Mouse (Mus musculus) midbrain, postnatal 0 days (tissue): Measurements from ENCODE around the gene Gspt1. TPM values are rescaled to one million over a fixed set of nuclear protein-coding genes. Genes with fewer than 3 reads are reported as not detected.

ENCODE experiments used
- ATAC-seq: fragments of 200-750 bp; cut with Nextera tagmentation; 2 replicates; pipeline ENCODE4 v1.8.0; 2017; ENCODE audit warnings: moderate number of reproducible peaks, mild to moderate bottlenecking, moderate TSS enrichment, moderate library complexity; ENCODE audit not compliant: low FRiP score
- DNase-seq: peaks from one replicate; pipeline ENCODE4 v3.0.0-alpha.2; 2015; ENCODE audit warnings: low spot score
- H3K27ac ChIP-seq: fragments of 300-500 bp; sonication (generic); 2 replicates; pipeline ENCODE4 v1.5.1; 2014; ENCODE audit warnings: low read depth, mild to moderate bottlenecking, low read length, mixed read lengths
- H3K27me3 ChIP-seq: fragments of 300-500 bp; sonication (generic); 2 replicates; pipeline ENCODE4 v1.6.1; 2014; ENCODE audit warnings: low read length, control low read depth, mixed read lengths; ENCODE audit not compliant: insufficient read depth
- H3K36me3 ChIP-seq: fragments of 300-500 bp; sonication (generic); 2 replicates; pipeline ENCODE4 v1.6.1; 2014; ENCODE audit warnings: low read length, control low read depth, mixed read lengths; ENCODE audit not compliant: insufficient read depth
- H3K4me1 ChIP-seq: fragments of 300-500 bp; sonication (generic); 2 replicates; pipeline ENCODE4 v1.6.1; 2014; ENCODE audit warnings: mild to moderate bottlenecking, control low read depth, antibody characterized with exemption, low read length, mixed read lengths; ENCODE audit not compliant: insufficient read depth
- H3K4me2 ChIP-seq: fragments of 300-500 bp; sonication (generic); 2 replicates; pipeline ENCODE4 v1.6.1; 2014; ENCODE audit warnings: low read depth, mild to moderate bottlenecking, low read length, mixed read lengths; ENCODE audit not compliant: poor library complexity, severe bottlenecking
- H3K4me3 ChIP-seq: fragments of 300-500 bp; sonication (generic); 2 replicates; pipeline ENCODE4 v1.5.1; 2014; ENCODE audit warnings: low read depth, mild to moderate bottlenecking, low read length, moderate library complexity
- H3K9ac ChIP-seq: fragments of 300-500 bp; sonication (generic); replicated peaks from 2 replicates; pipeline ENCODE4 v1.6.1; 2014; ENCODE audit warnings: mild to moderate bottlenecking, low read length, moderate library complexity, mixed read lengths; ENCODE audit not compliant: poor library complexity, severe bottlenecking
- H3K9me3 ChIP-seq: fragments of 300-500 bp; sonication (generic); 2 replicates; pipeline ENCODE4 v1.6.1; 2016; ENCODE audit warnings: low read length, control low read depth
- CTCF ChIP-seq: IDR thresholded peaks from 2 replicates; pipeline ENCODE4 v1.5.1; 2016; ENCODE audit warnings: antibody characterized with exemption, mild to moderate bottlenecking
- WGBS: fragments of 180-500 bp; shearing (Covaris S2); extraction: QIAGEN DNeasy Blood & Tissue Kit; methylation state at CpG from one replicate; pipeline ENCODE4 v1.1.7; 2014; 5-methylcytosine and 5-hydroxymethylcytosine counted together
- polyA plus RNA-seq: library from polyadenylated mRNA; unstranded; fragments of >200 nt; fragmentation: Nextera tagmentation; extraction: Ambion mirVana; gene quantifications from 2 replicates; pipeline ENCODE4 v1.2.1, GENCODE M21; 2015
- total RNA-seq: library from RNA; depleted of rRNA; stranded (reverse); fragments of >200 nt; gene quantifications from 2 replicates; pipeline ENCODE4 v1.2.3, GENCODE M21; 2014

Gene Gspt1
- total and polyA plus RNA-seq, 2 experiments from 2014 or later, result 39.0 to 60.9 TPM

GRCm38 (mm10) chr16:11177404-11177803, 76.7 kb downstream of the Gspt1 start:
- H3K27ac ChIP-seq, result no peak overlapping the region
- no peak for ATAC-seq
- no peak for DNase-seq
- WGBS, result 87% methylated on average over 2 of the region's 2 CpGs
- no peak overlapping the region for H3K4me3 ChIP-seq
- H3K36me3 ChIP-seq, result no peaks in the 10 kb centered on the region
- H3K4me1 ChIP-seq, result no peaks in the 10 kb centered on the region; the same call in 1 of the 2 replicates
- H3K4me2 ChIP-seq, result no peak overlapping the region; the same call in 1 of the 2 replicates
- no peaks in the 10 kb centered on the region for H3K27me3 ChIP-seq
- no peak for TF ChIP-seq CTCF
- no peaks in the 10 kb centered on the region for H3K9me3 ChIP-seq
- H3K9ac ChIP-seq, result no peak overlapping the region

- Histone ChIP-seq H3K27ac (peak overlapping the region; percentile 77; the same call in 1 of the 2 replicates), H3K36me3 (no peaks in the 10 kb centered on the region), H3K4me1 (no peaks in the 10 kb centered on the region; the same call in 1 of the 2 replicates), H3K9ac (peak overlapping the region; percentile 88; the same call in 1 of the 2 replicates), H3K27me3 (no peaks in the 10 kb centered on the region), H3K4me2 (peak overlapping the region; percentile 84), H3K4me3 (peak overlapping the region; percentile 87), H3K9me3 (no peaks in the 10 kb centered on the region)
- TF ChIP-seq CTCF, result no peak
- WGBS, result 2% methylated on average over 4 of the region's 4 CpGs
- no peak for ATAC-seq
- no peak for DNase-seq
These were observed 77.3 kb downstream of the Gspt1 start for GRCm38 (mm10) chr16:11176884-11177244.

DNA sequence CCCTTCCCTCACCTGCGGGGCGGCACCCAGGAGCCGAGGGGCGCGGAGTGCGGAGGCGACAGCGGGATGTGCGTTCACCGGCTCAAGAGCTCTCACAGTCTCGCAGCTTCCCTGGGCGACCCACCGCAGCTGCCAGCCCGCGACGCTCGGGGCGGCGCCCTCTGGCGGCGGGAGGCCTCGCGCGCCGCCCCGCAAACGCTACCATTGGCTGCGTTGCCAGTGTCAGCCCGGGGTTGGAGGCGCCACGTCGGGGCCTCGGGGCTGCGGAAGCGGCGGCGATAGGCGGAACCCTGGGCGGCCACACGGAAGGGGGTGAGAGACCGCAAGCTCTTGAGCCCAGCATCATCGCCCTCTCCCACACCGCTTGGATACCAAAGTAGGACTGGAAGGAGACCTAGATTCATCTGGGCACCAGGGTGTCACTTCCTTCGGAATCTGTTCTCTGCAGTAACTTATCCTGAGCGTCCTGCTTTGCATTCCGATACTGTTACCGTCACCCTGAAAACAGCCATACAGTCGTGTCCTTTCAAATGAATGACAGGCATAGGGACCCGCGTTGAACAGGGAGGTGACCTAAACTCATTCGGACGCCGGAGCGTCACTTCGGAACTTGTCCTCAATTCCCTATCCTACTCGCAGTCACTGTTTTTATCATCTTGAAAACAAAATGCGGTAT, 77.8 kb downstream of the Gspt1 start, which contains the start of gene Zc3h7a:
Zc3h7a (minus strand) TSS at position 186 of the 676 bp plus-strand sequence.
- Histone ChIP-seq H3K27me3 (no peaks in the 10 kb centered on the region), H3K4me2 (peak within 1 kb of the TSS; percentile 84), H3K9me3 (no peaks in the 10 kb centered on the region), H3K27ac (peak within 1 kb of the TSS; percentile 77), H3K9ac (peak within 1 kb of the TSS; percentile 88), H3K4me1 (no peaks in the 10 kb centered on the region; the same call in 1 of the 2 replicates), H3K4me3 (peak within 1 kb of the TSS; percentile 87), H3K36me3 (no peaks in the 10 kb centered on the region)
- DNase-seq (peak; percentile 90), ATAC-seq (peak; percentile 91)
- under 1% methylated on average over 46 of the region's 57 CpGs for WGBS
- TF ChIP-seq CTCF, result peak; percentile 75

DNA sequence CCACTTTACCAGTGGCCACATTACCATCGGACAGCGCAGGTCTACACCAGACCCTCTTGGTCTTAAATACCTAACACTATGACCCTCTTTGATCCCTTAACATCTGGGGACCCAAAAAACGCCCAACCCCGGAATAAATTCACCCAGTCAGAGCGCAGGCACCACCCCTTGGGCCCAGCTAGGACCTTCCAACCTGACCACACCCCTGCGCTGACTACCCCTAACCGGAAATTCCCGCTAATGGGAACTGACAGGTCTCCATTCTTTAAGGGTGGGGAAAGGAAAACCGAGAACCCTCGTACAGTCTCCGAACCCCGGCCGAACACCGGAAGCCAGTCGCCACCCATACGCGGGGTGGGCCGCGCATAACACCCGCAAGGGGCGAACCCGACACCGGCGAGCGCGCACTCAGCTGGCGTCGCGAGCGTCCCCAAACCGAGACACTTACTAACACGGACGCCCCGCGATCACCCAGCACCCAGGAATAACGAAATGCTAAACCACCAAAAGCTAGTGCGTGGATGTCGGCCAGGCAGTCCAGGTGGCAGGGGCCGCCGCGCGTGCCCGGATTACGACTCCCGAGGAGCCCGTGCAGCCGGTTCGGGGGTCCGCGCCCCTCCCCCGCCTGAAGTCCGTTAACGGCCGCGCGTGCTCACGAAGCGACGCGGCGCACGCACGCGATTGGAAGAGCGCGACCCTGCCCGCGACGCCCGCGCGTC, 78.5 kb downstream of the Gspt1 start:
- H3K4me2 ChIP-seq, result peak overlapping the region; percentile 84
- no peaks in the 10 kb centered on the region for H3K9me3 ChIP-seq
- peak overlapping the region; percentile 87 for H3K4me3 ChIP-seq
- peak overlapping the region; percentile 77 for H3K27ac ChIP-seq
- H3K4me1 ChIP-seq, result no peaks in the 10 kb centered on the region; the same call in 1 of the 2 replicates
- no peak for TF ChIP-seq CTCF
- ATAC-seq, result peak; percentile 70
- H3K9ac ChIP-seq, result peak overlapping the region; percentile 88
- peak; percentile 66 for DNase-seq
- WGBS, result under 1% methylated on average over 72 of the region's 72 CpGs
- H3K36me3 ChIP-seq, result no peaks in the 10 kb centered on the region
- no peaks in the 10 kb centered on the region for H3K27me3 ChIP-seq

DNA sequence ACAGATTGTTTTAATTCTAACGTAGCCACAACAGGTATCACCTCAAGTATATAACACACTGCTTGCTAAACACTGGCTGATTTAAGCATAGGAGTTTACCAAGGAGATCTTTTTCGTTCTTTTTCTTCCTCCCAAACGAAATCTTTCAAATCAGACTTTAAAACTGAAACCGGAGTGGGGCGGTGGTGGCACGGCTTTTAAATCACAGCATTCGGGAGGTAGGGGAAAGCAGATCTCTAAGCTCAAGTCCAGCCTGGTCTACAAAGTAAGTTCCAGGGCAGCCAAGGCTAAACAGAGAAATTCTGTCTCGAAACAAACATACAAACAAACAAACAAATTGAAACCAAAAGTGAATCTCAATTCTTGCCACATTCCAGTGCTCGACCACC, 79.0 kb downstream of the Gspt1 start:
- Histone ChIP-seq H3K27me3 (no peaks in the 10 kb centered on the region), H3K9ac (peak overlapping the region; percentile 88), H3K36me3 (no peaks in the 10 kb centered on the region), H3K4me2 (peak overlapping the region; percentile 84), H3K4me3 (peak overlapping the region; percentile 87), H3K4me1 (no peaks in the 10 kb centered on the region; the same call in 1 of the 2 replicates), H3K9me3 (no peaks in the 10 kb centered on the region), H3K27ac (0 out of 2 replicates have a peak overlapping the region, but pooled peaks have one; percentile 77)
- 10% methylated on average over 9 of the region's 9 CpGs for WGBS
- no peak for DNase-seq
- no peak for TF ChIP-seq CTCF
- ATAC-seq, result no peak

DNA sequence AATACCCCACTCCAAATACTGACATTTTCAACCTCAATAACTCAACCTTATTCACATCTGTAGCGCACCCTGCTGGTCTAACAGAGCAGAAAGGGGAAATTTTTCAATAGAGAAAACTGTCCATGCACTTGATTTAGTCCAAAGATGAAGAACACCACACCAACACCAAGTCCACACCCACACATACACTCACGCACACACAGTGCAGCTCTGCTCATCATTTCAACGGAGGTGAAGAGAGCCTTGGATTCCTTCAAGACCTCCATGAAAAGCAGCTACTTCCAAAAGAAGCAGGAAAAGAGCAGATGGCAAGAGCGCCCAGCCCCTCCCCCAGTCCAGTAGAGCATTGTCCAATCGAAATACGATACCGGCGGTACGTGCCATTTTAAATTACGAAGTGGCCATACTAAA, 79.4 kb downstream of the Gspt1 start:
- DNase-seq (peak; percentile 73), ATAC-seq (no peak)
- WGBS, result 8% methylated on average over 10 of the region's 10 CpGs
- Histone ChIP-seq H3K36me3 (no peaks in the 10 kb centered on the region), H3K4me3 (peak overlapping the region; percentile 87), H3K4me2 (peak overlapping the region; percentile 84), H3K27ac (no peak overlapping the region), H3K9me3 (no peaks in the 10 kb centered on the region), H3K9ac (peak overlapping the region; percentile 46; the same call in 1 of the 2 replicates), H3K27me3 (no peaks in the 10 kb centered on the region), H3K4me1 (no peaks in the 10 kb centered on the region; the same call in 1 of the 2 replicates)
- TF ChIP-seq CTCF, result peak; percentile 77
